Mouse (Mus musculus): ENCODE data around the gene Rap1a.

Rap1a gene

DNA sequence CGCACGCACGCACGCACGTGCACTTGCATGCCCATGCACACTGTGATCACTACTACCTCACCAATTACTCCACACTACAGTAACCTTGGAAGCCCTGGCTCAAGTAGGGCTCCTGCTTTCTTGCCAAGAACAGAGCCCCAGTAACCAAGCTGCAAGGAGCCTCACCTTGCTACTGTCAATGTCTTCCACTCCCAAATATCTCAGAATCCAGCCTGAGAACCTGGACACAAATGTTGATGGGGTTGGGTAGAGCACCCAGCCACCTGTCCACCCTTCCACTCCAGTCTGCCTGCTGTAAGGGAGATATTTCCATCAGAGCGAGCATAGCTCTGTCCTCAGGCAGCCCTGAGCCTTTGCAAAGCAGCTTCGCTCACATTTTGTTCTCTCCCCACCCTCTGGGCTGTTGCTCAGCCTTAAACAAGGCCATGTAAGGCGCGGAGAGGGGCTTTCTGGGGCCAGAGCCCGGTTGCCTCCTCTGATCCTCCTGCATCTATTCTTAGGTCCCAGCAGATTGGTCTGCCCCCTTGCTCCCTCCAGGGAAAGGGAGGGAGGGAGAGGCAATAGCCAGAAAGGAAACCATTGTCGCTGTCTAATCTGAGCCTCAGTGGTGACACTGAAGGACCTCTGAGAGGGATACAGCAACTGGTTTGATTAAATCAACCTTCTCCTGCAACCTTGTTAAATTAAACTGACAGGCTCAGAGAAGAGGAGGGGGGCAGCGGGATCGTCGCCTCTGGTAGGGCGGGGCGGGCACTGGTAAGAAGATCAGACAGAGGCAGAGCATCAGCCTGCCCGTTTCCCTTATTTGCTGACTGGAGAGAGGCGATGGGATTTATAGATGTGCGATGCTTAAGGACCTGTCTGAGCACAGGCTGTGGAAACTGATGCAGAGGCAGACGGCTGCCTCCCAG is 105.4 kb downstream of the Rap1a start:
- DNase-seq (ENCODE audit: inconsistent age in 2 of 2, low spot score in 1 of 2), result peak; percentile 37 to 75

- DNase-seq (ENCODE audit: inconsistent age in 2 of 2, low spot score in 1 of 2), result no peak
These were observed 107.6 kb downstream of the Rap1a start for GRCm38 (mm10) chr3:105693327-105694080.

GRCm38 (mm10) chr3:105688536-105688935 is 112.6 kb downstream of the Rap1a start:
- no peak for DNase-seq (ENCODE audit: inconsistent age in 2 of 2, low spot score in 1 of 2)

DNA sequence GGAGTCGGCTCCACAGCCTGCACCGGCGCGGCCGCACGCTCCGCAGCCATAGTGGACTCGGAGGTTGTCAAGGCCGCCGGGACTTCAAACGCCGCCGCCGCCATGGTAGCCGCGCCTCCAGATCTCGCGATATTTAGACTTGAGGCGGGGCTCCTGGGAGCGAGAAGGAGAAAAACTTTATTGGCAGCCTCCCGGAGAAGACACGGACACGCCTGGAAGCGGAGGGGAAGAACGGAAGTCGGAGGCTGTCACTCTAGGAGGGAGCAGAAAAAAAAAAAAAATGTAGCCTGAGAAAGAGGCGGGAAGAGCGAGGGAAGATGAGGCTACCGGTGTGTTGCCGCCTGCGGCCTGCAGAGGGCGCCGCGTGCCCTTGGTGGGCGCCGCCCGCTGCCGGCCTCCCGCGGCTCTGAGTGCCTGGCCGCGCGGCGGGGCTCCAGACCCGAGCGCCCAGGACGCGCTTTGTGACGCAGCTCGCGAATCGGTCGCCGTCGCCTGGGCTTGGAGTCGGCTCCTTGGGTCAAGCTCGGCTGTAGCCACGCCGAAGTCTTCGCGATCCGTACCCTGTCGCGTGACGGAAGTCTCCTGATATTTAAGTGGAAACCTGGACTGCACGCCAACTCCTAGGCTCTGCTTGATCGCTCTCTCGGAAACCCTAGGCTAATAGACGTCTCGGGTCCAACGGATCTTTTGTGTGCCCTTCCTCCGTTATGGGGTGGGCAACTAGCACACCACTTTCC is 113.6 kb downstream of the Rap1a start, which contains the start of gene Ddx20:
Gene Ddx20, minus strand, starts transcription at position 251 of the 737 bp plus-strand sequence.
- DNase-seq (ENCODE audit: inconsistent age in 2 of 2, low spot score in 1 of 2), result peak; percentile 96 to 98

- peak in 1 of 2 experiments; percentile 47 for DNase-seq (ENCODE audit: inconsistent age in 2 of 2, low spot score in 1 of 2)
These were observed 114.5 kb downstream of the Rap1a start for GRCm38 (mm10) chr3:105686394-105687323.

DNA sequence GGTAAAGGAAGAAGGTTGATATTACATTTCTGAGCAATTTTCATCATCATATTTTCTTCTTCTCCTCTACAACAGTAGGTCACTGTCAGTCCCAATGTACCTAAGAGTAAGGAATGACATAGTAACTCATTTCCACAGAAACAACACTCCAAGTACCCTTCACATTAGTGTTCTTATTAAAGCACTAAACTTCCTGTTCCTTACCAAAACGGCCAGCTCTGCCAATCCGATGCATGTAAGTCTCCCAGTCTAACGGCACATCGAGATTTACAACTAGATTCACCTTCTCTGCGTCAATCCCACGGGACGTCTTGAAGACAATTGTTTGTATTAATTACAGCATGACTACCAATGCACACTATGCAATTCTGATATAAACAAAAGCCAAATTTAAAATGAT is 120.8 kb downstream of the Rap1a start:
- no peak for DNase-seq (ENCODE audit: inconsistent age in 2 of 2, low spot score in 1 of 2)
